Mouse (Mus musculus) ZHBTc4 (cell line): ENCODE results near the gene Adgrd1.

ENCODE experiments used
- DNase-seq: peaks from one replicate; pipeline ENCODE4 v3.0.0-alpha.2; 2011; ENCODE audit warnings: low read depth, low spot score

The Adgrd1 gene

DNA sequence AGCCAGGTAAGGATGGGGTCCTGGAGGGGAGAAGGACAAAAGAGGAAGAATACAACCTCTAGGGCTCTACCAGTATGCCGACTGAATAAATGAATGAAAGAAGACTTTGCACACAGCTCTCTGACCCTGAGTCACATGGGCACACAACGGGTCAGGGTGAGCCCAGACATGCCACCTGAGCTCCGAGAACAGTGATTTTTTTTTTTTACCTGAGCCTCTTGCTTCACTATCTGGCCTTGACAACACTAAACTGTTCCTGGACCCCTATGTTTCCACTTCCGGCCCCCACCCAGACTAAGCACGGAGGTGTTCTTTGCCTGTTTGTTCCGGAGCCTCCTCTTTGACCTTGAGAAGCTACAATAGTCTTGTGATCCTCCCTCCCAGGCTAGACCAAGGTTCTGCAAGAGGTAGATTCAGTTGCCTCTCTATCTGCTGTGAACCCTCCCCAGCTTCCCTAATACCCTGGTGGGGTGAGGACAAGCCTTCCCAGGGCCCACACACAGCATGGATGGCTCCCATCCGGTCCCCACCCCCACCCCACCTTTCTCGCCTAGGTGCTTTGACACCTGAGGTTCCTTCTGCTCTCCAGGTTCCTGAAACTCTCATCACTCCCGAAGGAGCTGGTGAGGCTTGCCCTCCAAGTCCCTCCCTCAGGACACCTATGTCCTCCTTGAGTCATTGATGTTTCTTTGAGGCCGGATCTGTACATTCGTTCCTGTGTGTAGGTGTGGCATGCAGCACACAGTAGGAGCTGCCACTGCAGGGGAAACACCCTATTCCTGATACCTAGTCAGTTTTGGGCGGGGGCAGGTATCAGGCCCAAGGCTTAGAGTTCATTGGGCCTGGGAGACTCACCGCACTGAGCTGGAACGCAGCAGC lies 58.7 kb downstream of the Adgrd1 start:
- DNase-seq = peak; percentile 92

DNA sequence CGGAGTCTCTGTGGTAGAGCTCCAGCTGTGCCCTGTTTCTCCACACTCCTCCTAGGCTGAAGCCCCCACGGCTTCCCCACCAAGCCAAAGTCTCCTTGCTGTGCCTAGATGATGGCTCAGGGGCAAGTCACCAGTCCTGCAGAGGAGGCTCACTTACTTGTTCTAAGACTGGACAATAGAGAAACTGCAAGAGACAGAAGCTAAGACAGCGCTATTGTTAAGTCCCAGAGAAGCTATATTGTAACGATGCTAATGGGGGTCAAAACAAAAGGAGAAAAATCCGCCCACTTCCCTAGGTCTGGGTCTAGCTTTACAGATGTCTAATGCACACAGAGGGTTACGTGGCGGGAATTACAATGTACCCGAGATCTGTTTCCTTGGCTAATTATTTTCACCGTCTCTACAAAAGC lies 59.4 kb downstream of the Adgrd1 start:
- no peak for DNase-seq

DNA sequence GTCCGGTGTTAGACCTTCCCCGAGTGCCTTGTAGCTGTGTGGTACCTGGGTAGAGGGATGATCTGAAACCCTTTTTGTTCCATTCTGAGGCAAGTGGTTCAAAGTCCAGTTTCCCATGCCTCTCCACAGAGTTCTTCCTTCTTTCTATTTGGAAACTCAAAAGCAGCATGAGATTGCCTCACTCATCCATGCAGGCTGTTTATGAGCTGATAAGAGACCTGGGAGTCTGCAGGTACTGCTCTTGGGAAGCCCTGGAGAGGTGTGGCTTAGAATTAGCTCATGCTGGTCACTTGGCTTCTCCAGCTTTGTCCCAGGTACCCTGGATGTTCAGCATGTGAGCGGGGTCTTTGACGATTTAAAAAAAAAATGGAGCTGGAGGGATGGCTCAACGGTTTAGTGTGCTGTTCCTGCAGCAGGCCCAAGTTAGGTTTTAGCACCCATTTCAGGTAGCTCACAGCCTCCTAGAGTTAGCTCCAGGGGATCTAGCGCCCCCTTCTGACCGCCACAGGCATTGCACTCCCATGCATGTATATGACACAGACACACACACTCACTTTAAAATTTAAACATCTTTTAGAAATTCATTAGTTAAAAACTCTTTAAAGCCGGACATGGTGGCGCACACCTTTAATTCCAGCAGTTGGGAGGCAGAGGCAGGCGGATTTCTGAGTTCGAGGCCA lies 65.0 kb downstream of the Adgrd1 start:
- peak; percentile 81 for DNase-seq

DNA sequence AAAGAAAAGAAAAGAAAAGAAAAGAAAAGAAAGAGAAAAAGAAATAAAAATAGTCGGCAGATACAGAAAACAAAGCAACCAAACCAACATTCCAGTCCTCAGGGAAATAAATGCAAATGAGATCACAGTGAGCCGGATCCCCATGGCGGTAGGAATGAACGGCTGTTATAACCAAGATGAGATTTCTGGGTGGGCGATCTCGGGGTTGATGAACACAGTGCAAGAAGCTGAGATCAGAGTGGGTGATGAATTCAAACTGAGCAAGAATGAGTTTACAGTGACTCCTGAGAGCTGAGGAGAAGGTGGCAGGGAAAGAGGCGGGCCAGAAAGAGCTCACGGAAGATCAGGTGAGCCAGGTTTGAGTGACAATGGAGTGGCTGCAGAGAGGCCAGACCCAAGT lies 66.9 kb downstream of the Adgrd1 start:
- no peak for DNase-seq

DNA sequence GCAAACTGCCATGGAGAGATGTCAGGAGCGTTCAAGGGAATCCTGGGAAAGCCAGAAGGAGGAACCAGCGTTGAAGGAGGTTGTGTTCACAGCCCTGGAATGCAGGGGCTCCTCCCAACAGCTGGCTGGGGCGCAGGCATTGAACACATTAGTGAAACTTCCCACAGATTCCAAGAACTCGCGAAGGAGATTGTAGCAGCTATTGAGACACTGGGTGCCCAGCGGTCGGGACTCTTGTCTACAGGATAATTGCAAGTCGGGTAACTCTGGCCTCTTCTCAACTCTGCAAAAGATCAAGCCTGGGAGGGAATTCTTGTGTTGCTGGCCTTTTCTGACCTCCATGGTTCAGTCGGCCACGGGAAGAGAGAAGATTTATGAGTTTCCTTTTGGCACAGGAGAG lies 67.5 kb downstream of the Adgrd1 start:
- DNase-seq = peak; percentile 67

DNA sequence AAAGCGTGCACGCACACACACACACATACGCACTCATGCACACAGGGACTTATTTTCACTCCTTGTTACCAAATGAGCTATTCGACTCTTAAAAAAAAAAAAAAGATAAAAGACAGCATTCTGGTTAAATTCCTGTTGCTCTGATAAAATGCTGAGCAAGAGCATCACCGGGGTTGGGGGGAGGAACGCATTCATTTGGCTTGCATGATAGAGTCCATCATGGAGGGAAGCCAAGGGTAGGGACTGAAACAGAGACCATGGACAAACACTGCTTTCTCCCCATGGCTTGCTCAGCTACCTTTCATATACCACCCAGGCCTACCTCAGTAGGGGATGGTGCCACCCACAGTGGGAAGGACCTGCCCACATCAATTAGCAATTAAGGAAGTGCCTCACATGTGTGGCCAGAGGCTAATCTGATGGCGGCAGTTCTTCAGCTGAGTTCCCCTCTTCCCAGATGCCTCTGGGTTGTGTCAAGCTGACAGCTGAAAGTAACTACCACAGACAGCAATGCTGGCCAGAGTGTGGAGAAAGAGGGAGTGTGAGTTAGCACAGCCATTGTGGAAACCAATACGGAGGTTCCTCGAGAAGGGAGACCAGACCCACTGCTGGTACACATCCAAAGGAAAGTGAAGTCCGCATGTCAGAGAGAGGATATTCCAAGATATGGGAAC lies 68.5 kb downstream of the Adgrd1 start:
- DNase-seq = no peak

DNA sequence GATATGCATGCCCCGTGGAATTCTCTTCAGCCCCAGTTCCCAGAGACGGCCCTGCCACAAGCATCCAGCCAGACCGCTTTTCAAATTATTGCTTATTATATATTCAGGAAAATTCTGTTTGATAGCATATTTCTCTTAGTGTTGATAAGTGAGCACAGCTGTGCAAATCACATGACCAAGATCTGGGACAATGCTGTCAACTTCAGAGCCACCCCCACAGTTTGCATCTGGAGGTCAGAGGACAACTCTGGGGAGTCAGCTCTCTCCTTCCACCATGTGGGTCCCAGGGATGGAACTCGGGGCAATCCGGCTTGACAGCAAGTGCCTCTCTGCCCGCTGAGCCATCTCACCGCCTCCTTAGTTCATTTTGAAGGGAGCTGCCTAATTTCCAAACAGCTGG lies 69.0 kb downstream of the Adgrd1 start:
- no peak for DNase-seq

DNA sequence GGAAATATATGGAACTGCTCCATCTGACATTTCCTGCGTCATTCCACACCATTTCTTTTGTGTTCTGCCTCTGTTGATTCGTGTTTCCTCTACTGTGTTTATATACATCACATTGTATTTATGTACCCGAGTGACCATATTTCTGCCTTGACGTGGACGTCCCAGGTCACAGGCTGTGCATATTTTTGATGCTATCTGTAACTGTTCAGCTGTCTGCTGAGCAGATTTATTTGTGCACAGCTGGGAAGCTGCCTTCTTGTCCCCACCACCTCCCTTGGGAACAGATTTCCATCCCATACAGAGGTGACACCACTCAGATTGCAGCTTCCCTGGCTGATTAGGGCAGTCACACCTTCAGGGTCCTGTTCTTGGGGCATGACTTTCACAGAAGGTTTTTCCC lies 72.5 kb downstream of the Adgrd1 start:
- DNase-seq = no peak

DNA sequence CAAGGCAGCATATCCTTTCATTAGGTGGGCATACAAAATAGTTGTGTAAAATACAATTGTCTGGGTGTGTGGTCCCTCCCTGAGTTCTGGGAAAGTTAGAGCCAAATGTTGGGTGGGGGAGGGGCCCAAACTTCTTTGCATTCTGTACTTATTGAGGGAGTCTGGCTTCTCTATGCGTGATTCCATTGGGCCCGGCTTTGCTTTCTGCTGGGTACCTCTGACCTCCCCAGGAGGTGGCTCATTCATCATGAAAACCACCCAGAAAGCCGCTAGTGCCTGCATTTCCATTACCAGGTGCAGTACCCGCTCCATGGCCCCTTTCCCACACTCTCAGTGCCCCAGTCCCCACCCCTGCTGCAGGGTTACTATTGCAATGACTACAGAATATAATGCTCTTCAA lies 73.0 kb downstream of the Adgrd1 start:
- no peak for DNase-seq

DNA sequence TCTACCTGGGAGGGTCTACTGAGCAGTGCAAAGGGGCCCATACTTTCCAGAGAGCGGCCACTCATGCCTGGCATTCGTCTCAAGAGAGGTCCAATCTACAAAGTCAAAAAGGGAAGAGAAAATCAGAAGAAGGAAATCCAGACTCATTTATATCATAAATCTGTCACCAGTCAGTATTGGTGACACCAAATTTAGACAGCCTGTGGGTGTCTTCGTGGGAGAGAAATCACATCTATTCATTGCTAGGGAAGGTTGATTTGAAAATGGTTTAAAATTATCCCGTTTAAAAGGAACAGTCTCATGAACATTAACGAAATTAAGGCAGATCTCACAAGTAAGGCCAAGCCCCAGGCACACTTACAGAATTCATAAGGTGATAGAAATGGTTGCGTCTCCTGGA lies 76.0 kb downstream of the Adgrd1 start:
- DNase-seq = no peak

DNA sequence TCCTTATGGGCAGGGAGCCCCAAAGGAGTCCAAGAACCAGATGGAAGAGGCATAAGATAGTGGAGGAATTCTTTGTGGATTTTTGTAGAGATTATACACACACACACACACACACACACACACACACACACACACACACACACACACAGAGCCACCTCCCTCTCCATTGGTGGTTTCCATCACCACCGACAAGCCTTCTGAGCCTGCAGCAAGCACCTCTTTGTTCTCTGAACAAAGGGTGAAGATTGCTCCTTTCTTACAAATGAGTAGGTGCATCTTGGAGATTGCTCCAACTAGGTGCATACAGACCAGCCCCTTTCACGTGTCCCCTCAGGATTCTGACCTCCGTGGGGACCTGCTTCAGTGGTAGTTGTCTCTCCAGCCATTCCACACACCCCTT lies 79.4 kb downstream of the Adgrd1 start:
- DNase-seq = peak; percentile 78

DNA sequence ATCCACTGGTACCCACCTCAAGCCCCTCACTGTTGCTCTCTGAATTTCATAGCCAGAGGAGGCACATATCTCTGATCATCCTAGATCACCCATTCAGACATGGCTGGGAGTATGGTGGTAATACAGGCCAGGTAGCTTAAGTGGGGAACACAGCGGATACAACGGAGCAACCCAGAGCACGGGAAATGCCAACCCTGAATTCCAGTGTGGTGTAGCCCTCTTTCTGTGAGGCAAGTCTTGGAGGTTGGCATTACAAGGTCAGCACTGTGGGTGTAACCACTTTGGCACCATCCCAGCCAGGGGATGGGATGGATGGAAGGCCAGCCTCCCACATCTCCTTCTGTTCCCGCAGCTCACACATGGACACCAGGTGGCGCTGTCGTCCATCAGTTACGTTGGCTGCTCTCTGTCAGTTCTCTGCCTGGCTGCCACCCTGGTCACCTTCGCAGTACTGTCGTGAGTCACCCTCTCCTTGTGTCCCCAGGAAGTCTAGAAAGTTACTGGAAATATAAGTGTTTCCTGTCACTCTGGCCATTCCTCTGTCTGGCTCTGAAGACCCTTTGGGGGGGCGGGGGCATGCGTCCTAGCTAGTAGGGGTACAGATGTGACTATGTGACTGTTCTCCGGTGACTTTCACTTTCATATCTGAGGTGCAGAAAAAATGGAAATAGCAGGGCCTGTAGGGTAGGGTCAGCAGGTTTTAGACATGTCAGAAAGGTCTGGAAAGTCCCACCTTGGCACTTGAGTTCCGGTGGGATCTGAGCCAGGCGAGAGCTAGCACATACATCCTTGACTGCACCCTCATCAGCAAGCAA lies 81.4 kb downstream of the Adgrd1 start:
- DNase-seq = peak; percentile 83

DNA sequence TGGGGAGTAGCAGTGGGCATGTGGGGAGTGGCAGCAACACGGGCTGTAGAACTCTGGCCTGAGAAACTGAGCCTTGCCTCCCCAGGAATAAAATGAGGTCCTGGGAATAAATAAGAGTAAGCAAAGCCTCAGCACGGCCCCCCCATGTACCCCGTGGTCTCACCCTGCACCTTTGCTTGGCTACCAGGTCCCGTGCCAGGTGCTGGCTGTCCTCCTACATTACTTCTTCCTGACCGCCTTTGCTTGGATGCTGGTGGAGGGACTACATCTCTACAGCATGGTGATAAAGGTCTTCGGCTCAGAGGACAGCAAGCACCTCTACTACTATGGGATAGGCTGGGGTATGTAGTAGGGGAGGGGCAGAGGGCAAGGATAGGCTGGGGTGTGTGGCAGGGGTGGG lies 82.8 kb downstream of the Adgrd1 start:
- DNase-seq = no peak

DNA sequence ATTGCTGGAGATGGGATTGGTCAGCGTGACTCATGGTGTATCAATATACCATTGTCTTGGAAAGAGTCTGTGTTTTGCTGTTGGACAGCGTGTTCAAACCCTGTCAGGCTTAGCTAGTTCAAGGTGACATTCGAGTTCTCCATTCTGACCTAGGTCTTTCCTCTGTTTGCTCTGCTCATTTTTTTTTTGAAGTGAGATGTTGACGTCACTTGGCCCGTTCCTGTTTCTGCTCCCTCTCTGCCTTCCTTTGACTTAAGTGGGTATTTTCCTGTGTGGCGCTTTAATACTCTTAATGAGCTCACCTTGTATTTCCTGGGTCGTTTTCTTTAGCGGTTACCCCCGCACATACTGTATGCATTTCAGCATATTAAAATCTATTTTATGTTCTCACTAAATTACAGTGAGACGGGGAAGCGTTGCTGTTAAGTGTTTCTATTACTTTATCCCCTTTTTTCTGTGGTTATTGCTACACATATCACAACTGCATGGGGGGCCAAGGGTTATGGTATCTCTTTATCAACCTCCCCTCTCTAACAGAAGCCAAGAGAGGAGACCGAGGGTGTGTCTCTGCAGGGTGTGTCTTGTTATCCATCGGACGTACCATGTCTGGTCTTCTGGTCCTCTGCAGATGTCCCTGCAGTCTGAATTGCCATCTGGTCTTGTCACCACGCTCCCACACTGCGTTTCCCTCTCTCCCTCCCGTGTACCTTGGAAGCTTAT lies 83.6 kb downstream of the Adgrd1 start:
- DNase-seq = no peak

DNA sequence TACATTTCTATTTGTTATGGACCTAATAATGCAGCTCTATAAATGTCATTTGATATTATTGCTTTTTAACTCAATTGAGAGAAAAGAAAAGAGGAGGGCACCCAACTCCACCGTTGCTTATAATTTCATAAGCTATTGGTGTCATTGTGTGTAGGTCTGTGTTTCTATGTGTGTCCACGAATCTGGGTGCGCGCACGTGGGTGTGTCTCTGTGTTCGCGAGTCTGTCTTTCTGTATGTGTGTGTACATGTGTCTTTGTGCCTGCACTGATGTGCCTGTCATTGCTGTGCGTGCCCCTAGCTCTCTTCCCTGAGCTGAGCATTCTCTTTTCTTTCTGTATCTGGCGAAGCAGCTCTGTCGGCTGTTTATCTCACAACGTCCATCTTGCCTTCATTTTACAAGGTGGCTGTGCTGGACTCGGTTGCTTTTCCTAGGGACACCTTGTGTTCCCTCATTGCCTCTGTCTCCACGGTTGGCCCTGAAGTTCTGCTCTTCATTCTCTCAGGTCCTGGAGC lies 84.2 kb downstream of the Adgrd1 start:
- no peak for DNase-seq

DNA sequence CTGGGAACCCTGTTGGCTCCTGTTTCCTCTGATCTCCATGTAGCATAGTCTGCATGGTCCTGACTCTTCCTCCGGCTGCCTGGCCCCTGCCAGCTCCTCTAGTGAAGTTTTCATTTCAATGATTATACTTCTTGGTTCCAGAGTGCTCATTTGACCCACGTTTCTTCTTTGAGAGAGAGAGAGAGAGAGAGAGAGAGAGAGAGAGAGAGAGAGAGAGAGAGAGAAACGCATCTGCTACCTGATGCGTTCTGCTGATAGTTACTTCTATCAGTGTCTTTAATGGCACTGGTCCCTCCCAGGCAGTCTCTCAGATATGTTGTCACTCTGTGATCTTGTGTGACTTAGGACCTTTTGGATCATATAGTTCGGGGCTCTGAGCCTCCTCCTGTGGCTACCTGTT lies 84.9 kb downstream of the Adgrd1 start:
- DNase-seq = no peak

DNA sequence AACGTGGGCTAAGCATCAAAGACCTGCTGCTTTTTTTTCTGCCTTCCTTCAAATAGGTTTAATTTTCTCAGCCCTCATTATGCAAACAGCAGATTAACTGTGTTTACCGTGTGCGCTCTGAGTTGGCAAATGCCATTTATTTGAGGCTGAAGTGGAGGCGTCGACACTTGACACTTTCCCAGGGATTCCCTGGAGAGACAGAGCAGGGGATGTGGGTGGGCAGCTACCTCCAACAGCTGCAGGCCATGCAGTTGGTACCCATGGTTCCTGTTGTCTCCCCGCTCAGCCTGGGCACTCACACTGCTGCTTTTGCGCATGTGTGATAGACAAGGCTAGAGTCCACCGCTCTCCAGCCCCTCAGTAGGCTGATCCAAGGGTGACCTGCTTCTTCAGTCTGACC lies 86.0 kb downstream of the Adgrd1 start:
- DNase-seq = no peak

DNA sequence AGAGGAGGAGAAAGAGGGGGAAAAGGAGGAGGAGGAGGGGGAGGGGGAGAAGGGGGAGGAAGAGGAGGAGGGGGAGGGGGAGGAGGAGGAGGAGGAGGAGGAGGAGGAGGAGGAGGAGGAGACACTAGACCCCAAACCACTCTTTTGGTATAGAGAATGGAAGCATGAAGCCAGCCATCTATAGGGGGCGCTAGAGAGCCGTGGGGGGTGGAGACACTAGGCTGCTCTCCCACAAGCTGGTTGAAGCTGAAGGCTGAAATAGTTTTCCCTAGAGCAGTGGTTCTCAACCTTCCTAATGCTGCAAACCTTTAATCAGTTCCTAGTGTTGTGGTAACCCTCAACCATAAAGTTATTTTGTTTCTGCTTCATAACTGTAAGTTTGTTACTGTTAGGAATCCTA lies 89.7 kb downstream of the Adgrd1 start:
- peak; percentile 78 for DNase-seq

DNA sequence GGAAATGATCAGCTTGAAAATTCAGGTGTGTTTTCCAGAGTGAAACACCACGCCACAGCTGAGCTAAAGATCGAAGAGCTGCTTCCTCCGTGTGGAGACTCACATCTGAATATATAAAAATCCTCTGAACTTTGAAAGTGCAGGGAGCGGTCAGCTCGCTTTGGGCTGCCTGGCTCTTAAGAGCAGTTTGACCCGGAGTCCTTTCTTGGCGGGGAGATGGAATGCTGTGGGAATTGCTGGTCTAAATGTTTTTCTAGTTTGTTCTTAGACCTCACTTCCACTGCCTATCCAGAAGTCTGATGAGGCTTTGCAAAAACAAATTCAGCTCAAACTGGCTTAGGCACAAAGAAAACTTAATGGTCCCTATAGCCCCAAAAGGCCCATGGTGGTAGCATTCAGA lies 90.4 kb downstream of the Adgrd1 start:
- no peak for DNase-seq

DNA sequence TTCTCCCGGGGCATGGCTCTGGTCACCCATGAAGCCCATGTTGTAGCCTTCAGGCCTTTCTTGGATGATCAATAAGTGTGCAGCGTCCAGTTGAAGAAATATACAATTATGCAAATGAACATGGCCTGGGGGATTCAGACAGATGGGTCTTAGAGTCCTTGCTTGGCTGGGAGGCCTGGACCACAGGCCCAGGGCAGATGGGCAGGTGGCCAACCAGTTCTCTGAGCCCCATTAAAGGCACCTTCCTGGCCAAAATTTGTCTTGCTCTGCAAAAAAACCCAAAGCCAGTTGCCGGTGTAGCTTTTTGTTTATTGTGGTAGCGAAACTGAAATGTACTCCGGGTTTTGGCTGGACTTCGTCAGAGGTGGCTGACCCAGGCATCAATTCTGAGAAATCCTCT lies 92.5 kb downstream of the Adgrd1 start:
- no peak for DNase-seq

DNA sequence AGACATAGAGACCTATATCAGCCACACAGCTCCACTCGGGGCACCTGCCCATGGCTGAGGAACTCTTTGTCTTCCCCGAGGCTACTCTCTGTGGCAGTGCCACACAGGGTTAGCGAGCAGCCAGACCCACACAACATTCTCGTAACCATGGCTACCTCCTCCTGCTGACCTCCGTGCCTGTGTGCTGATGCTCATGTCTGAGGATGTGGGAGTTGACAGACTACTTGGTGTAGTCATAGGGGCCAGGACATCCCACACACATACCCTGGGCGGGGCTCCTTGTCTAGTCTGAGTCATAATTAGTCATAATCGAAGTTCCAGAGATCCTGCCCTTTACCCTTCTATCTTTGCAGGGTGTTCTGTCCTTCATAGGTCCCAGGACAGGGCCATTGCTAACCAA lies 93.5 kb downstream of the Adgrd1 start:
- DNase-seq = no peak
